8 mouse cellular contexts compared by ENCODE assay signal in genomic region chr3:94371637-94372036, GRCm38 (mm10). TPM values are rescaled to one million over a fixed set of nuclear protein-coding genes. Genes with fewer than 3 reads are reported as not detected.
DNase-seq lines count a peak whose midpoint lies in the region; ATAC-seq and TF ChIP-seq lines count a peak whose summit lies in the region.

No protein-coding gene starts in this region.

- H3K9me3 ChIP-seq in intestine, postnatal 0 days (ENCODE audit: control insufficient read depth) = no peaks in the 10 kb centered on the region
- no peaks in the 10 kb centered on the region for H3K9me3 ChIP-seq in neural tube, embryonic 13.5 days

- peak; percentile 79 for ATAC-seq in intestine, postnatal 0 days
- peak; percentile 54 for ATAC-seq in neural tube, embryonic 13.5 days (ENCODE audit: low read depth)

- peak overlapping the region; percentile 71 for H3K4me2 ChIP-seq in intestine, postnatal 0 days (replicated peaks; ENCODE audit: low read depth)
- peak overlapping the region; percentile 50 for H3K4me2 ChIP-seq in neural tube, embryonic 13.5 days

- H3K9ac ChIP-seq in intestine, postnatal 0 days (ENCODE audit: low read depth, low read length) = no peak overlapping the region
- H3K9ac ChIP-seq in neural tube, embryonic 13.5 days = 0 out of 2 replicates have a peak overlapping the region, but pooled peaks have one; percentile 38

- no peak for TF ChIP-seq CTCF in intestine, postnatal 0 days (IDR thresholded peaks at IDR 0.05; ENCODE audit: low read depth)

- H3K27me3 ChIP-seq in intestine, postnatal 0 days (replicated peaks; ENCODE audit: control insufficient read depth, insufficient read depth, low read length) = no peaks in the 10 kb centered on the region
- peaks cover 14% of the 10 kb centered on the region for H3K27me3 ChIP-seq in neural tube, embryonic 13.5 days

- H3K4me3 ChIP-seq in intestine, postnatal 0 days (ENCODE audit: low read depth, low read length) = no peak overlapping the region
- H3K4me3 ChIP-seq in neural tube, embryonic 13.5 days = 0 out of 2 replicates have a peak overlapping the region, but pooled peaks have one; percentile 4

- H3K36me3 ChIP-seq in intestine, postnatal 0 days (ENCODE audit: control insufficient read depth, insufficient read depth) = peaks cover 4% of the 10 kb centered on the region; the same call in 1 of the 2 replicates
- no peaks in the 10 kb centered on the region for H3K36me3 ChIP-seq in neural tube, embryonic 13.5 days

- peaks cover 11% of the 10 kb centered on the region; the same call in 1 of the 2 replicates for H3K4me1 ChIP-seq in intestine, postnatal 0 days (replicated peaks; ENCODE audit: control insufficient read depth, insufficient read depth, low read length)
- peaks cover 26% of the 10 kb centered on the region for H3K4me1 ChIP-seq in neural tube, embryonic 13.5 days (replicated peaks)

- DNase-seq in adrenal gland, adult 18-20 months (ENCODE audit: low spot score in 2 of 2) = peak; percentile 74 to 87
- peak; percentile 95 to 96 for DNase-seq in cerebellum, postnatal 10 days
- peak; percentile 99 for DNase-seq in heart, adult 11 months
- DNase-seq in liver = peak; percentile 64
- DNase-seq in urinary bladder, postnatal 36 days (ENCODE audit: low spot score in 2 of 2) = peak; percentile 68 to 89
- no peak for DNase-seq in thymus, postnatal 0 days (ENCODE audit: low spot score)

- peak overlapping the region; percentile 5; the same call in 1 of the 2 replicates for H3K27ac ChIP-seq in intestine, postnatal 0 days (ENCODE audit: low read depth, low read length)
- H3K27ac ChIP-seq in neural tube, embryonic 13.5 days (replicated peaks) = no peak overlapping the region

- WGBS in intestine, postnatal 0 days = 3% methylated on average over 11 of the region's 11 CpGs
- 6% methylated on average over 11 of the region's 11 CpGs for WGBS in neural tube, embryonic 13.5 days

RNA-seq across cellular contexts. Expression of gene Rorc, which starts 1.0 kb away (rescaled TPM):
- total RNA-seq in adrenal gland, adult 18-20 months (2021) = 10 to 100 TPM; 20.3 to 27.7 TPM
- 25.5 and 32.1 TPM in 2 replicates for polyA plus RNA-seq in intestine, postnatal 0 days (2015; fragmentation: Nextera tagmentation; extraction: Ambion mirVana)
- 0.33 and 0.36 TPM in 2 replicates for polyA plus RNA-seq in neural tube, embryonic 13.5 days (2015; fragmentation: Nextera tagmentation; extraction: Ambion mirVana)
- 170 and 185 TPM in 2 replicates for polyA plus RNA-seq in thymus, postnatal 0 days (2015; fragmentation: Nextera tagmentation; extraction: Ambion mirVana)

RNA-seq across cellular contexts. Expression of gene C2cd4d, which starts 9.4 kb away (rescaled TPM):
- total RNA-seq in adrenal gland, adult 18-20 months (2021) = under 1 TPM; 0.38 to 0.40 TPM
- polyA plus RNA-seq in intestine, postnatal 0 days (2015; fragmentation: Nextera tagmentation; extraction: Ambion mirVana) = 0.65 and 0.87 TPM in 2 replicates
- 2.2 TPM in 2 replicates for polyA plus RNA-seq in neural tube, embryonic 13.5 days (2015; fragmentation: Nextera tagmentation; extraction: Ambion mirVana)
- 1.8 and 3.6 TPM in 2 replicates for polyA plus RNA-seq in thymus, postnatal 0 days (2015; fragmentation: Nextera tagmentation; extraction: Ambion mirVana)

RNA-seq across cellular contexts. Expression of gene Lingo4, which starts 26.7 kb away (rescaled TPM):
- total RNA-seq in adrenal gland, adult 18-20 months (2021) = under 1 TPM; 0.56 to 0.70 TPM
- polyA plus RNA-seq in intestine, postnatal 0 days (2015; fragmentation: Nextera tagmentation; extraction: Ambion mirVana) = 0.68 and 0.86 TPM in 2 replicates
- 0.70 and 1.0 TPM in 2 replicates for polyA plus RNA-seq in neural tube, embryonic 13.5 days (2015; fragmentation: Nextera tagmentation; extraction: Ambion mirVana)
- 8.2 and 14.0 TPM in 2 replicates for polyA plus RNA-seq in thymus, postnatal 0 days (2015; fragmentation: Nextera tagmentation; extraction: Ambion mirVana)

RNA-seq across cellular contexts. Expression of gene Them5, which starts 29.7 kb away (rescaled TPM):
- total RNA-seq in adrenal gland, adult 18-20 months (2021) = not detected
- not detected in 2 replicates for polyA plus RNA-seq in intestine, postnatal 0 days (2015; fragmentation: Nextera tagmentation; extraction: Ambion mirVana)
- polyA plus RNA-seq in neural tube, embryonic 13.5 days (2015; fragmentation: Nextera tagmentation; extraction: Ambion mirVana) = 0.30 TPM in 1 of 2 replicates, not detected in the other
- 0.27 and 0.47 TPM in 2 replicates for polyA plus RNA-seq in thymus, postnatal 0 days (2015; fragmentation: Nextera tagmentation; extraction: Ambion mirVana)

RNA-seq across cellular contexts. Expression of gene Tdrkh, which starts 41.4 kb away (rescaled TPM):
- 10 to 100 TPM in 1 of 2 experiments, 1 to 10 TPM in 1; 8.5 to 14.3 TPM for total RNA-seq in adrenal gland, adult 18-20 months (2021)
- 5.6 and 6.2 TPM in 2 replicates for polyA plus RNA-seq in intestine, postnatal 0 days (2015; fragmentation: Nextera tagmentation; extraction: Ambion mirVana)
- 51.0 and 51.9 TPM in 2 replicates for polyA plus RNA-seq in neural tube, embryonic 13.5 days (2015; fragmentation: Nextera tagmentation; extraction: Ambion mirVana)
- polyA plus RNA-seq in thymus, postnatal 0 days (2015; fragmentation: Nextera tagmentation; extraction: Ambion mirVana) = 34.3 and 39.1 TPM in 2 replicates

Comparison
In these comparisons a context has a peak if more than half of its experiments do, and no peak if none do; other contexts are left out.
1. RNA of gene Rorc, which starts 1.0 kb away (polyA plus RNA-seq): 170 to 185 TPM in thymus, postnatal 0 days and 25.5 to 32.1 TPM in intestine, postnatal 0 days; 0.33 to 0.36 TPM in neural tube, embryonic 13.5 days; every median in the first group is over 10 times any median in the second.